Mouse (Mus musculus): ENCODE measurements at regions not wholly inside any gene's neighbourhood (a gene's known extent, or its start where the extent isn't known, plus 50 kb on each side); places are given as distances from the start of the nearest gene placed in this dataset.

- no peak for TF ChIP-seq CTCF (IDR thresholded peaks at IDR 0.05; ENCODE audit: insufficient read depth, low read depth, low read length)
- TF ChIP-seq POLR2A (IDR thresholded peaks at IDR 0.05; ENCODE audit: insufficient read depth, low read depth, low read length): no peak
- Histone ChIP-seq H3K4me3 (ENCODE audit: insufficient read depth, low read depth, low read length) (no peak overlapping the region), H3K4me1 (ENCODE audit: control insufficient read depth, insufficient read depth, low read length) (no peaks in the 10 kb centered on the region), H3K27ac (ENCODE audit: insufficient read depth, low read depth, low read length) (0 out of 2 replicates have a peak overlapping the region, but pooled peaks have one; percentile 6)
- WGBS: 48% methylated on average over 2 of the region's 2 CpGs
Measured at GRCm38 (mm10) chr1:104333577-104333976, 434.8 kb upstream of the Cdh20 start.
